Mouse (Mus musculus): ENCODE data around the gene Emc6. TPM values are rescaled to one million over a fixed set of nuclear protein-coding genes. Genes with fewer than 3 reads are reported as not detected.

Gene Emc6
- polyA plus RNA-seq, 1 experiment = 34.9 TPM

GRCm38 (mm10) chr11:73136587-73136986 is 40.2 kb downstream of the Emc6 start:
- Histone ChIP-seq H3K27ac (ENCODE audit: control insufficient read depth, insufficient read depth, low read depth, low read length, poor library complexity) (no peak overlapping the region), H3K4me3 (replicated peaks; ENCODE audit: control insufficient read depth, low read depth, low read length) (peak overlapping the region; percentile 95), H3K4me1 (ENCODE audit: control insufficient read depth, insufficient read depth, low read length) (no peaks in the 10 kb centered on the region; the same call in none of the 2 replicates)
- TF ChIP-seq POLR2A (IDR thresholded peaks at IDR 0.05; ENCODE audit: borderline replicate concordance, control insufficient read depth, low read depth, low read length) (no peak), CTCF (IDR thresholded peaks at IDR 0.05; ENCODE audit: control insufficient read depth, insufficient read depth, low read length) (no peak)
- 28% methylated on average over 6 of the region's 6 CpGs for WGBS

- 81% methylated on average over 5 of the region's 5 CpGs for WGBS
- H3K4me3 ChIP-seq (replicated peaks; ENCODE audit: control insufficient read depth, low read depth, low read length) = no peak overlapping the region
- H3K4me1 ChIP-seq (ENCODE audit: control insufficient read depth, insufficient read depth, low read length) = no peaks in the 10 kb centered on the region; the same call in none of the 2 replicates
- H3K27ac ChIP-seq (ENCODE audit: control insufficient read depth, insufficient read depth, low read depth, low read length, poor library complexity) = no peak overlapping the region
- no peak for TF ChIP-seq CTCF (IDR thresholded peaks at IDR 0.05; ENCODE audit: control insufficient read depth, insufficient read depth, low read length)
- TF ChIP-seq POLR2A (IDR thresholded peaks at IDR 0.05; ENCODE audit: borderline replicate concordance, control insufficient read depth, low read depth, low read length) = no peak
Observed at GRCm38 (mm10) chr11:73134222-73134621, 42.6 kb downstream of the Emc6 start.

- Histone ChIP-seq H3K4me3 (replicated peaks; ENCODE audit: control insufficient read depth, low read depth, low read length) (no peak overlapping the region), H3K27ac (ENCODE audit: control insufficient read depth, insufficient read depth, low read depth, low read length, poor library complexity) (no peak overlapping the region), H3K4me1 (ENCODE audit: control insufficient read depth, insufficient read depth, low read length) (no peaks in the 10 kb centered on the region; the same call in 1 of the 2 replicates)
- no peak for TF ChIP-seq CTCF (IDR thresholded peaks at IDR 0.05; ENCODE audit: control insufficient read depth, insufficient read depth, low read length)
- no peak for TF ChIP-seq POLR2A (IDR thresholded peaks at IDR 0.05; ENCODE audit: borderline replicate concordance, control insufficient read depth, low read depth, low read length)
- WGBS = 32% methylated on average over 6 of the region's 6 CpGs
Observed at GRCm38 (mm10) chr11:73132999-73133398, 43.8 kb downstream of the Emc6 start.

GRCm38 (mm10) chr11:73131020-73131419 is 45.8 kb downstream of the Emc6 start:
- WGBS = 23% methylated on average over 7 of the region's 7 CpGs
- TF ChIP-seq CTCF (IDR thresholded peaks at IDR 0.05; ENCODE audit: control insufficient read depth, insufficient read depth, low read length) (peak; percentile 48; the same call in 1 of the 2 replicates), POLR2A (IDR thresholded peaks at IDR 0.05; ENCODE audit: borderline replicate concordance, control insufficient read depth, low read depth, low read length) (no peak)
- Histone ChIP-seq H3K4me1 (ENCODE audit: control insufficient read depth, insufficient read depth, low read length) (no peaks in the 10 kb centered on the region; the same call in 1 of the 2 replicates), H3K27ac (ENCODE audit: control insufficient read depth, insufficient read depth, low read depth, low read length, poor library complexity) (no peak overlapping the region), H3K4me3 (replicated peaks; ENCODE audit: control insufficient read depth, low read depth, low read length) (no peak overlapping the region)

- Histone ChIP-seq H3K4me3 (replicated peaks; ENCODE audit: control insufficient read depth, low read depth, low read length) (no peak overlapping the region), H3K27ac (ENCODE audit: control insufficient read depth, insufficient read depth, low read depth, low read length, poor library complexity) (no peak overlapping the region), H3K4me1 (ENCODE audit: control insufficient read depth, insufficient read depth, low read length) (no peaks in the 10 kb centered on the region)
- no peak for TF ChIP-seq POLR2A (IDR thresholded peaks at IDR 0.05; ENCODE audit: borderline replicate concordance, control insufficient read depth, low read depth, low read length)
- TF ChIP-seq CTCF (IDR thresholded peaks at IDR 0.05; ENCODE audit: control insufficient read depth, insufficient read depth, low read length) = no peak
- WGBS = 92% methylated on average over 6 of the region's 6 CpGs
Observed at GRCm38 (mm10) chr11:73126495-73126894, 50.3 kb downstream of the Emc6 start.

Other genes with a start within 250 kb of the Emc6 start
- 153 and 281 TPM in 2 replicates for gene Atp2a3, start 215.9 kb downstream of the Emc6 start, polyA plus RNA-seq (2011; ENCODE audit: insufficient read depth, insufficient read length, low replicate concordance, missing spikeins)
- gene P2rx1, start 177.9 kb downstream of the Emc6 start, polyA plus RNA-seq (2011; ENCODE audit: insufficient read depth, insufficient read length, low replicate concordance, missing spikeins) = 19.8 and 31.7 TPM in 2 replicates
- 3.3 and 8.7 TPM in 2 replicates for gene Camkk1, start 158.0 kb downstream of the Emc6 start, polyA plus RNA-seq (2011; ENCODE audit: insufficient read depth, insufficient read length, low replicate concordance, missing spikeins)
- 6.8 and 8.0 TPM in 2 replicates for gene Ncbp3, start 129.3 kb downstream of the Emc6 start, polyA plus RNA-seq (2011; ENCODE audit: insufficient read depth, insufficient read length, low replicate concordance, missing spikeins)
- gene Itgae, start 86.5 kb downstream of the Emc6 start, polyA plus RNA-seq (2011; ENCODE audit: insufficient read depth, insufficient read length, low replicate concordance, missing spikeins) = 1.2 TPM in 1 of 2 replicates, not detected in the other
- 8.7 and 15.2 TPM in 2 replicates for gene Haspin, start 38.7 kb downstream of the Emc6 start, polyA plus RNA-seq (2011; ENCODE audit: insufficient read depth, insufficient read length, low replicate concordance, missing spikeins)
- 0.85 TPM in 1 of 2 replicates, not detected in the other for gene P2rx5, start 16.6 kb downstream of the Emc6 start, polyA plus RNA-seq (2011; ENCODE audit: insufficient read depth, insufficient read length, low replicate concordance, missing spikeins)
- 5.4 and 9.9 TPM in 2 replicates for gene Tax1bp3, start within 50 bp of the Emc6 start, polyA plus RNA-seq (2011; ENCODE audit: insufficient read depth, insufficient read length, low replicate concordance, missing spikeins)
- 9.3 and 10.2 TPM in 2 replicates for gene Ctns, start 22.0 kb upstream of the Emc6 start, polyA plus RNA-seq (2011; ENCODE audit: insufficient read depth, insufficient read length, low replicate concordance, missing spikeins)
- gene Shpk, start 22.4 kb upstream of the Emc6 start, polyA plus RNA-seq (2011; ENCODE audit: insufficient read depth, insufficient read length, low replicate concordance, missing spikeins) = 0.81 and 1.4 TPM in 2 replicates
- gene Trpv1, start 57.3 kb upstream of the Emc6 start, polyA plus RNA-seq (2011; ENCODE audit: insufficient read depth, insufficient read length, low replicate concordance, missing spikeins) = not detected in 2 replicates
- gene Trpv3, start 90.4 kb upstream of the Emc6 start, polyA plus RNA-seq (2011; ENCODE audit: insufficient read depth, insufficient read length, low replicate concordance, missing spikeins) = not detected in 2 replicates
- 1.7 and 2.0 TPM in 2 replicates for gene Aspa, start 152.6 kb upstream of the Emc6 start, polyA plus RNA-seq (2011; ENCODE audit: insufficient read depth, insufficient read length, low replicate concordance, missing spikeins)
- not detected in 2 replicates for gene Gm49340, start 152.7 kb upstream of the Emc6 start, polyA plus RNA-seq (2011; ENCODE audit: insufficient read depth, insufficient read length, low replicate concordance, missing spikeins)
- gene Spata22, start 152.7 kb upstream of the Emc6 start, polyA plus RNA-seq (2011; ENCODE audit: insufficient read depth, insufficient read length, low replicate concordance, missing spikeins) = not detected in 2 replicates
- gene Olfr20, start 173.7 kb upstream of the Emc6 start, polyA plus RNA-seq (2011; ENCODE audit: insufficient read depth, insufficient read length, low replicate concordance, missing spikeins) = not detected in 2 replicates
- not detected in 2 replicates for gene Olfr376, start 194.2 kb upstream of the Emc6 start, polyA plus RNA-seq (2011; ENCODE audit: insufficient read depth, insufficient read length, low replicate concordance, missing spikeins)
- gene Olfr1, start 222.6 kb upstream of the Emc6 start, polyA plus RNA-seq (2011; ENCODE audit: insufficient read depth, insufficient read length, low replicate concordance, missing spikeins) = not detected in 2 replicates